Mouse (Mus musculus) midbrain, embryonic 14.5 days (tissue): ENCODE measurements around the gene Dgat2. TPM values are rescaled to one million over a fixed set of nuclear protein-coding genes. Genes with fewer than 3 reads are reported as not detected.

Experiments used
- ATAC-seq: fragments of 200-750 bp; cut with Nextera tagmentation; 2 replicates; pipeline ENCODE4 v1.8.0; 2017; ENCODE audit warnings: moderate number of reproducible peaks, moderate library complexity; ENCODE audit not compliant: low FRiP score, low TSS enrichment
- DNase-seq: peaks from one replicate; pipeline ENCODE4 v3.0.0-alpha.2; 2015
- H3K27ac ChIP-seq: fragments of 300-500 bp; sonication (generic); replicated peaks from 2 replicates; pipeline ENCODE4 v1.5.1; 2014; ENCODE audit warnings: mild to moderate bottlenecking, low read depth, low read length, moderate library complexity
- H3K27me3 ChIP-seq: fragments of 300-500 bp; sonication (generic); 2 replicates; pipeline ENCODE4 v1.6.1; 2014; ENCODE audit warnings: low read length, control low read depth, mixed read lengths; ENCODE audit not compliant: control insufficient read depth, insufficient read depth
- H3K36me3 ChIP-seq: fragments of 300-500 bp; sonication (generic); 2 replicates; pipeline ENCODE4 v1.6.1; 2014; ENCODE audit warnings: low read length, control low read depth; ENCODE audit not compliant: control insufficient read depth, insufficient read depth
- H3K4me1 ChIP-seq: fragments of 300-500 bp; sonication (generic); 2 replicates; pipeline ENCODE4 v1.6.1; 2014; ENCODE audit warnings: mild to moderate bottlenecking, antibody characterized with exemption, low read length, control low read depth; ENCODE audit not compliant: control insufficient read depth, insufficient read depth
- H3K4me2 ChIP-seq: fragments of 300-500 bp; sonication (generic); 2 replicates; pipeline ENCODE4 v1.6.1; 2014; ENCODE audit warnings: mild to moderate bottlenecking, low read length, moderate library complexity
- H3K4me3 ChIP-seq: fragments of 300-500 bp; sonication (generic); replicated peaks from 2 replicates; pipeline ENCODE4 v1.5.1; 2014; ENCODE audit warnings: low read depth, low read length
- H3K9ac ChIP-seq: fragments of 300-500 bp; sonication (generic); replicated peaks from 2 replicates; pipeline ENCODE4 v1.6.1; 2014; ENCODE audit warnings: mild to moderate bottlenecking, low read length, moderate library complexity
- H3K9me3 ChIP-seq: fragments of 300-500 bp; sonication (generic); 2 replicates; pipeline ENCODE4 v1.6.1; 2016; ENCODE audit warnings: low read length, control low read depth, mixed read lengths; ENCODE audit not compliant: control insufficient read depth
- whole genome bisulfite sequencing: fragments of 180-500 bp; shearing (Covaris S2); extraction: QIAGEN DNeasy Blood & Tissue Kit; methylation state at CpG from one replicate; pipeline ENCODE4 v1.1.7; 2014; 5-methylcytosine and 5-hydroxymethylcytosine counted together
- polyA plus RNA-seq: library from polyadenylated mRNA; unstranded; fragments of >200 nt; fragmentation: Nextera tagmentation; extraction: Ambion mirVana; gene quantifications from 2 replicates; pipeline ENCODE4 v1.2.1, GENCODE M21; 2014

Gene Dgat2
- polyA plus RNA-seq, 1 experiment from 2014 or later, result 15.1 TPM

GRCm38 (mm10) chr7:99114006-99114726 lies 68.4 kb downstream of the Dgat2 start:
- H3K4me2 ChIP-seq, result no peak overlapping the region
- WGBS, result 90% methylated on average over 16 of the region's 16 CpGs
- H3K27me3 ChIP-seq, result no peaks in the 10 kb centered on the region
- H3K9me3 ChIP-seq, result no peaks in the 10 kb centered on the region
- no peak for ATAC-seq
- no peaks in the 10 kb centered on the region for H3K4me1 ChIP-seq
- no peak overlapping the region for H3K27ac ChIP-seq
- 0 out of 2 replicates have a peak, but pooled peaks cover 2% of the 10 kb centered on the region for H3K36me3 ChIP-seq
- DNase-seq, result no peak
- no peak overlapping the region for H3K9ac ChIP-seq
- no peak overlapping the region for H3K4me3 ChIP-seq

- ATAC-seq, result no peak
- WGBS, result 47% methylated on average over 3 of the region's 3 CpGs
These were observed 75.0 kb downstream of the Dgat2 start for GRCm38 (mm10) chr7:99107566-99107965.

DNA sequence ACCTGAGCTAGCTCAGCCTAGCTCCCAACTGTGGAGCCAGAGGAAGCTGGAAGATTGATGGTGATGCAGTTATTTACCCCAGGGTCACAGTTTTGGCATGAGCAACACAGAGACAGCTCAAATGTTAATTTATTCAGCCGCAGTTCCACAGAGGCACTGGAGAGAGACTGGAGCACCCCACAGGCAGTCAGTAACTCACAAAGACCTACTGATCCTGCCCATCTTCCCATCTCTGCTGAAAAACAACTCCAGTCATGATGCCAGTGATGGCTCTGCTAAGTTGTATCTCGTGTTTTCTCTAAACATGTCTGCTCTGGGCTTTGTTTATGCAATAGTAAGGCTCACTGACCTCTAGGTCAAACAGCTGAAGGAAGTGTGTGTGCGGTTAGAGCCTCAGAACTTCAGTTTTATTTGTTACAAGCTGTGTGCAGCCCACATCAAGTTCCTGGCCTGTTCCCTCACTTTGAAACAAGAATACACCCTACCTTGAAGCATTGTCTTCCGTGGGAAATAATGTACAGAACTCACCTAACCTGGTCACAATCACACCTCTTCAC lies 75.7 kb downstream of the Dgat2 start:
- Histone ChIP-seq H3K36me3 (no peaks in the 10 kb centered on the region), H3K4me1 (0 out of 2 replicates have a peak, but pooled peaks cover 3% of the 10 kb centered on the region), H3K4me3 (no peak overlapping the region), H3K27ac (no peak overlapping the region), H3K4me2 (no peak overlapping the region), H3K9ac (no peak overlapping the region), H3K9me3 (no peaks in the 10 kb centered on the region), H3K27me3 (no peaks in the 10 kb centered on the region)
- DNase-seq, result no peak
- WGBS, result 66% methylated on average over 4 of the region's 4 CpGs
- ATAC-seq, result no peak

More at GRCm38 (mm10) chr7:99107566-99107965, 75.0 kb downstream of the Dgat2 start:
- no peaks in the 10 kb centered on the region for H3K9me3 ChIP-seq
- H3K4me3 ChIP-seq, result no peak overlapping the region
- no peaks in the 10 kb centered on the region for H3K27me3 ChIP-seq
- no peaks in the 10 kb centered on the region for H3K36me3 ChIP-seq
- H3K27ac ChIP-seq, result no peak overlapping the region
- no peaks in the 10 kb centered on the region for H3K4me1 ChIP-seq
- no peak overlapping the region for H3K9ac ChIP-seq
- H3K4me2 ChIP-seq, result no peak overlapping the region
- peak; percentile 89 for DNase-seq

Other genes with a start within 250 kb of the Dgat2 start
- 16.6 and 21.0 TPM in 2 replicates for gene Uvrag, start 41.6 kb downstream of the Dgat2 start, polyA plus RNA-seq
- gene Mogat2, start 55.9 kb upstream of the Dgat2 start, polyA plus RNA-seq, result 1.4 and 2.1 TPM in 2 replicates
- 94.4 and 102 TPM in 2 replicates for gene Map6, start 84.7 kb upstream of the Dgat2 start, polyA plus RNA-seq
- gene Serpinh1, start 170.5 kb upstream of the Dgat2 start, polyA plus RNA-seq, result 61.6 and 89.0 TPM in 2 replicates
- 38.9 and 40.0 TPM in 2 replicates for gene Gdpd5, start 198.7 kb upstream of the Dgat2 start, polyA plus RNA-seq